Mouse (Mus musculus) kidney, adult 10 weeks (tissue): ENCODE data around the gene Kdm3a. TPM values are rescaled to one million over a fixed set of nuclear protein-coding genes. Genes with fewer than 3 reads are reported as not detected.

Experiments used
- polyA plus RNA-seq: library from polyadenylated mRNA; stranded (reverse); fragments of 350-450 nt; fragmentation: Illumina TruSeq; extraction: RNeasy Lipid Tissue Mini Kit (QIAGEN cat#74804); gene quantifications from one replicate; pipeline ENCODE4 v1.2.3, GENCODE M21; 2014; ENCODE audit warnings: low read depth, low replicate concordance

Kdm3a gene
- 41.2 TPM for polyA plus RNA-seq

DNA sequence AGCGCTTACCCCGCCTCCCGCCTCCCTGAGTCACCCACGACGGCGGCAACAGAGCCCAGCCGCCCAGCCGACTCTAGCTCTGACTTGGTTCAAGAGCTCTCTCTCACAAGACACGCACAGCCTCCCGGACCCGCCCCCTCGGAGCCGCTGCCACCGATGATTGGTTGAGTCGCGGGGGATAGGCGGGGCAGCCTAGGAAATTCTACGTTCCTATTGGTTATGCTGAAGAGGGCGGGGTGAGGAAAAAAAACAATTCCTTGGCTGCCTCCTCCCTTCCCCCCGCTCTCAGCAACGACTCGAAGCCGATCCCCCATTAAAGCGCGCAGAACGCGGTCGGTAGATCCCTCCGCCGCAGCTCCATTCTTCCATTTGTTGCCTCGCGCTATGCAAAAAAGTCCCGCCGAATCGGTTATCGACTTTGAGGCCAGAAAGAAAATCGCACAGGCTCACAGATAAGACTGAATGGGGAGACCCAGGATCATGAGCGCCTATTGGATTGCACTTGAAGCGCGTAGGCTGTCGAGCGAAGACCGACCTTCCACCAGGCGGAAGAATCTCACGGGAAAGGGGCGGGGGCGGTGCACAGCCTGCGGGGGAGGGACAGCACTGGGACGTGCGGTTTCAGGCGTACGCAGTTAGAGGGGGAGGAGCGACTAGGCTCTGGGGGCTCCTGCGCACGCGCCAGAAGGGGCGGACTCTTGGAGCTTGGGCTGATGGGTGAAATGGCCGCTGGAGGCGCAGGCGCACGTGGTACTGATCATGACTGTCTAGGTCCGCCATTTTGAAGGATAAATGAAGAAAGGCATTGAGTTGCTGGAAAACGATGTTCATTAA, at the start of gene Kdm3a:
TSS of gene Kdm3a (minus strand) at position 162 of the 834 bp plus-strand sequence.

DNA sequence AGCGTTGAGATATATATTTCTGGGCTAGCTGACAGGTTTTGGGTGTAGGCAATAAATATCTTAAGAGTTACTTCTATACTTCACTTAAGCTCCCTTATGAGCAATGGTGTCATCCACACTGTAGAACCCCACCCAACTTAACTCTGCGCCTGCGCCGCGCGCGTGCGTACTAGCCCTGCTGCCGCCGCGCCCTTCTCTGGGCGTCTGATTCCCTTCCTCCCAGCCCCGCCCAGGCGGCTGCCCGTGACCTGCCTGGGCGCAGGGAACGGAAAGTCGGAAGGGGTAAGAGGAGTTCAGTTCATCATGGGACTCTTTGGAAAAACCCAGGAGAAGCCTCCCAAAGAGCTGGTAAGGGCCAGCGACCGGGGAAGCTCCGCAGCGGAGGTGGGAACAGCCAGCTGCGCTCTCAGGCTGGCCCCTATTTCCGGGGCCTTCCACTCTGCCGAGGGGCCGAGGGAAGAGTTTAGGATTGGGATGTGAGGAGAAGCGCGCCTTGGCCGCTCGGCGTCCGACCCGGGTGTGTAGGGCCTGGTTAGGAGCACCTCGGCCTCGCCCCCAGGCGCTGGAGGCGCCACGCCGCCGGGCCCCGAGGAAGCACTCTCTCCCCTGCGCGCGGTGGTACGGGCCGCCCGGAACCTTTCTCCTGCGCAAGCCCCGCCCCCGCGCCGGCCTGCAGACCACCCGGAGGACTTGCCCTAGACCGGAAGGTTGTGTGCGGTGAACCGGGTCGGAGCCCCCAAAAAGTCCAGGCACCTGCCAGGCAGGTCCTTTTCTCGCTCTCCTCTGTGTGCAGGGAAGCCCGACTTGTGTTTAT, 88.9 kb downstream of the Kdm3a start, which contains the start of gene Chmp3:
TSS of gene Chmp3 (plus strand) at position 112 of the 814 bp plus-strand sequence.

Other genes with a start within 250 kb of the Kdm3a start
- 182 TPM for gene Rmnd5a, start 192.4 kb downstream of the Kdm3a start, polyA plus RNA-seq
- gene Rnf103, start 139.1 kb downstream of the Kdm3a start, polyA plus RNA-seq: 101 TPM
- 160 TPM for gene Chmp3, start 89.2 kb downstream of the Kdm3a start, polyA plus RNA-seq
- gene Reep1, start 74.6 kb upstream of the Kdm3a start, polyA plus RNA-seq: 0.28 TPM
- 43.7 TPM for gene Mrpl35, start 194.0 kb upstream of the Kdm3a start, polyA plus RNA-seq
- 446 TPM for gene Immt, start 198.3 kb upstream of the Kdm3a start, polyA plus RNA-seq